Mouse (Mus musculus) layer of hippocampus, postnatal 25 days (tissue): ENCODE results near the gene Cc2d2a. TPM values are rescaled to one million over a fixed set of nuclear protein-coding genes. Genes with fewer than 3 reads are reported as not detected.

Experiments used
- total RNA-seq, 2 experiments: library from RNA; stranded (reverse); gene quantifications; 2 replicates each; pipeline ENCODE4 v1.2.3; 2021

Cc2d2a gene
- total RNA-seq, 2 experiments from 2014 or later: 15.2 to 18.8 TPM

Other genes with a start within 250 kb of the Cc2d2a start
- gene C1qtnf7, start 146.8 kb upstream of the Cc2d2a start, total RNA-seq: 1 to 10 TPM in 1 of 2 experiments, under 1 TPM in 1; 0.70 to 1.4 TPM
- gene Bst1, start 156.5 kb downstream of the Cc2d2a start, total RNA-seq: not detected
- gene Fbxl5, start 159.3 kb downstream of the Cc2d2a start, total RNA-seq: 10 to 100 TPM; 86.7 to 94.9 TPM
- gene Cd38, start 206.2 kb downstream of the Cc2d2a start, total RNA-seq: 1 to 10 TPM; 7.6 to 9.6 TPM